Mouse (Mus musculus) right cerebral cortex, adult 2 months (tissue): ENCODE measurements at regions not wholly inside any gene's neighbourhood (a gene's known extent, or its start where the extent isn't known, plus 50 kb on each side); places are given as distances from the start of the nearest gene placed in this dataset.

ENCODE experiments used
- DNase-seq, 2 experiments: peaks; one replicate each; pipeline ENCODE4 v3.0.0; 2021 to 2022; ENCODE audit warnings: low spot score in 2 of 2

GRCm38 (mm10) chr5:101005216-101005615, 159.7 kb downstream of the Gpat3 start:
- no peak for DNase-seq

DNA sequence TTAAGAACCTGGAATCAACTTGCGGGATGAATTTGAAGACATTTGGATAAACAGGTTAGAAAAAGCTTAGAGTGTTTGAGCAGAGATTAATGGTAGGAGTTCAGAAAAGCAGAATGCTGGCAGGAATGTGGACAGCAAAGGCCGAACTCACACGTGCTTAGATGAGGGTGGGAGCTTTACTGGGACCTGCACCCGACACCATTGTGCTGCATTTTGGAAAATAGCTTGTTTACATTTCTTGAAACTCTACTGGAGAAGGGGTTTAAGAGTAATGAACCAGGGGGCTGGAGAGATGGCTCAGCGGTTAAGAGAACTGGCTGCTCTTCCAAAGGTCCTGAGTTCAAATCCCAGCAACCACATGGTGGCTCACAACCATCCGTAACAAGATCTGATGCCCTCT, 154.9 kb downstream of the Gpat3 start:
- DNase-seq: no peak

DNA sequence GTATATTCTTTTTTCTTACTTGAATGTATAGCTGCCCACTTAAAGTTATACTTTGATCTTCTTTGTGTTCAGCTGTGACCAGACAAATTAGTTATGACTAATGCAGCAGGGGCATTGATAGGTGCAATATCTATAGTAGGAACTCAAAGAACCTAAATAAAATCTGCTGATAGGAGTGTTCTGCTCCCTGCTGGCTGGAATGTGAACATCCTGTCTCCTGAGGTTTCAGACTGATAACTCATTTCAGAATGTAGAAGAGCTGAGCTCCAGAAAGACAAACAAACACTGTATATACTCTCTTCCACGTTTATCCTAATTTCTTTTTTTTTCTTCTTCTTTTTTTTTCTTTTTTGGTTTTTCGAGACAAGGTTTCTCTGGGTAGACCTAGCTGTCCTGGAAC, 146.9 kb downstream of the Gpat3 start:
- DNase-seq: no peak

- DNase-seq: peak; percentile 5 to 13
Observed at GRCm38 (mm10) chr5:100991626-100992025, 146.1 kb downstream of the Gpat3 start.

DNA sequence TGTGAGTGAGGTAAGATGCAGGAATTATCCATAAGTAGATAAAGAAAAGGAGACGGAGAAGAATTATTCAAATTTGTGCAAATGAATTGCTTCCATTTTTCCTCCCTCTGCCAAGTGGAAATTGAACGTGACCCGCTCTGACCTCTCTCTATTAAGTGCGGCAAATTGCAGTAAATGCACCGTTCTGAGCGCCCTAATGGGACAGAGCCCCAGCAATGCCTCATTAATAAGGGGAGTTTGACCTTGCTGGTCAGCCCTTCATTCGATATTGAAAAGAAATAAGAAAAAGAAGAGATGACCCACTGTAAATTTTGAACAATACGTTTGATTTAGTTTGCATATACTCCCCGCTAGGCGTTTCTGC, 137.0 kb downstream of the Gpat3 start:
- no peak for DNase-seq

DNA sequence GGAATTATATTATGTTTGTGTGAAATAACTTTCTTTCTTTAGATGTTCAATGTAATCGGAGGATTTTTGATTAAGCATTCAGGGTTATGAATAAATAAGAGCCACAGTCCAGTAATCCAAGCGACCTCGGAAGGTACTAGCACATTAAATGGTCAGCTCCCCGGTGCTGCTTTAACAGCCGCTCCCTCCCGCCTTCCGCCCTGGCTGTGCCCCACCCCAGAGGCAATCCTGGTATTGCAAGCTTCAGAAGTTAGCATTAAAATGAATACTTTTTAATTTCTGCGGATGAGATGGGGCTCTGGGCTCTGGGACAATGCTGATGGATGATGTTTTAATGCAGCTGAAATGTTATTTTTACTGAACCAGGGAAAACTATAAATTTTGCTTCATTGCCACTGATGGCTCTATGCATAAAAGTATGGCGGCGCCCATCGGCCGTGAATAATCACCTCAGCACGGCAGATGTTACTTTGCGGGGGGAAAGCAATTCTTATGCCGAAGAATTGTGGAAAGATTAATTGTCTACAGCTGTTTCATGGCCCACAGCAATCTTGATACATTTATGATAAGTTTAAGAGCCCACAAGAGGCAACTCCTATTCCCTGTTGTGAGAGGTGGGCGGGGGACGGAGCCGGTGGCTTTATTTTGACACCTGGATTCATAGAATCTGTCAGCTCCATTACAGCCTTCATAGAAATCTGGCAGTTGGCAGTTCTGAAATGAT, 136.5 kb downstream of the Gpat3 start:
- no peak for DNase-seq

DNA sequence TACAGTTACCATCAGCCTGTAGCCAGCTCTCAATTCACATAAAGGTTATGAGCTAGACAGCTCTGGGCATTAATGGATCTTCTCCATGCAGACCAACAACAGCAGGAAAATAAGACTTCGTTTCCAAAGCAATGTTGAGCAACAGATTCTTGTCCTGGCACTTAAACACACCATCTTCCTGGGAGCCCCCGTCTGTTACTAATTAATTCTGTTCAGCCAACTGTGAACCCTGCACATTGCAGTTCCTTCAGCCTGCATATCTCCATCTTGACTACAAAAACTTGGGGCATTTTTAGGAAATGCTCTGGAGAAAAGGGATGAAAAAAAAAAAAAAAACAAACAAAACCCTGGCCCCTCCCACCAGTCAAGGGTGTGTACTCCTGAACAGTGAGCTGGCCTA, 131.2 kb downstream of the Gpat3 start:
- no peak for DNase-seq

- DNase-seq: no peak
Observed at GRCm38 (mm10) chr5:100951210-100951609, 105.7 kb downstream of the Gpat3 start.
